Mouse (Mus musculus) G1E (cell line): Measurements from ENCODE around the gene Nudt6. TPM values are rescaled to one million over a fixed set of nuclear protein-coding genes. Genes with fewer than 3 reads are reported as not detected.

Source experiments
- ATAC-seq: 2 replicates; pipeline ENCODE4 v1.8.0; 2016; ENCODE audit warnings: mild to moderate bottlenecking; ENCODE audit not compliant: insufficient number of reproducible peaks, poor library complexity, low FRiP score, severe bottlenecking; ENCODE audit errors: extremely low read depth
- DNase-seq: peaks from one replicate; pipeline ENCODE4 v3.0.0; 2012; ENCODE audit warnings: low spot score
- H3K27me3 ChIP-seq: 2 replicates; pipeline ENCODE4 v1.6.1; 2012; ENCODE audit warnings: mild to moderate bottlenecking, low read length, inconsistent platforms; ENCODE audit not compliant: insufficient read depth
- H3K36me3 ChIP-seq: replicated peaks from 2 replicates; pipeline ENCODE3; 2012; ENCODE audit warnings: mild to moderate bottlenecking, inconsistent platforms
- H3K4me1 ChIP-seq: 2 replicates; pipeline ENCODE4 v1.6.1; 2012; ENCODE audit warnings: low read depth, low read length, inconsistent platforms, mixed read lengths; ENCODE audit not compliant: insufficient read depth
- H3K4me3 ChIP-seq: 2 replicates; pipeline ENCODE4 v1.5.1; 2012; ENCODE audit warnings: low read depth, mild to moderate bottlenecking, inconsistent platforms, low read length, moderate library complexity, mixed read lengths
- H3K9me3 ChIP-seq: replicated peaks from 2 replicates; pipeline ENCODE4 v1.6.1; 2012; ENCODE audit warnings: inconsistent platforms
- CTCF ChIP-seq: IDR thresholded peaks from 2 replicates; pipeline ENCODE4 v1.5.1; 2012; ENCODE audit warnings: low read depth, low read length, inconsistent platforms, mixed read lengths
- GATA1 ChIP-seq: IDR thresholded peaks from 2 replicates; pipeline ENCODE4 v1.6.1; 2012; ENCODE audit warnings: borderline replicate concordance, low read length, inconsistent platforms, mixed read lengths
- GATA2 ChIP-seq: IDR thresholded peaks from 2 replicates; pipeline ENCODE4 v1.6.1; 2012; ENCODE audit warnings: low read depth, low read length, inconsistent platforms, borderline replicate concordance
- POLR2AphosphoS5 ChIP-seq: IDR thresholded peaks from 2 replicates; pipeline ENCODE4 v1.6.1; 2012; ENCODE audit warnings: low read depth, low read length, inconsistent platforms; ENCODE audit not compliant: insufficient replicate concordance
- TAL1 ChIP-seq: conservative IDR thresholded peaks from 2 replicates; pipeline ENCODE4 v1.6.1; 2012; ENCODE audit warnings: low read depth, low read length, inconsistent platforms, mixed read lengths
- polyA plus RNA-seq: library from polyadenylated mRNA; stranded (reverse); fragments of >175 nt; gene quantifications from 2 replicates; pipeline ENCODE4 v1.2.3, GENCODE M21; 2012
- total RNA-seq, 2 experiments: library from RNA; stranded (forward) in 1 of 2; stranded (reverse) in 1 of 2; fragments of 200-1000 nt in 1 of 2; fragments of >200 nt in 1 of 2; fragmentation: Nextera tagmentation in 1 of 2; gene quantifications; 2 replicates each; pipeline ENCODE4 v1.2.3; 2014 to 2017

Gene Nudt6
- total and polyA plus RNA-seq, 3 experiments: 10.6 to 12.4 (median 11.5) TPM

DNA sequence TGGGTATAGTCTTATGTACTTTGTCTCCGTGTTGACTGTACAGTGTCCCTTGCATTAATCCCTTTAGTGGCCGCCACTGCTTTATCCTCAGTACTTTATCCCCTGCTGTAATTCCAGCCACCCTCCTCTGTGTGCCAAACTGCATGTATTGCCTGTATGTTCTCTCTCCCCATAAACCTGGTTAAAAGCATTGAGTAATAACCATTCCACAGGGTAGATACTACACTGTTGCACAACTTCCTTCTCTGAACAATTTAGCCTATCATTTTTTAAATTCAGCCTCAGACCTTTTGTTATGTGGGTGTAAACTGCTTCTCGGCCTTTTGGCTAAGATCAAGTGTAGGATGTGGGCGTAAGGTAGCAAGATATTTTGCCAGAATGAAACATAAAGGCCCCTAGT lies 54.9 kb downstream of the Nudt6 start:
- Histone ChIP-seq H3K27me3 (peaks cover 5% of the 10 kb centered on the region), H3K4me1 (peaks cover 14% of the 10 kb centered on the region), H3K4me3 (no peak overlapping the region), H3K9me3 (no peaks in the 10 kb centered on the region), H3K36me3 (no peaks in the 10 kb centered on the region)
- DNase-seq: no peak
- ATAC-seq: no peak
- TF ChIP-seq TAL1: no peak
- no peak for TF ChIP-seq CTCF
- TF ChIP-seq GATA1: no peak
- no peak for TF ChIP-seq GATA2
- no peak for TF ChIP-seq POLR2AphosphoS5

DNA sequence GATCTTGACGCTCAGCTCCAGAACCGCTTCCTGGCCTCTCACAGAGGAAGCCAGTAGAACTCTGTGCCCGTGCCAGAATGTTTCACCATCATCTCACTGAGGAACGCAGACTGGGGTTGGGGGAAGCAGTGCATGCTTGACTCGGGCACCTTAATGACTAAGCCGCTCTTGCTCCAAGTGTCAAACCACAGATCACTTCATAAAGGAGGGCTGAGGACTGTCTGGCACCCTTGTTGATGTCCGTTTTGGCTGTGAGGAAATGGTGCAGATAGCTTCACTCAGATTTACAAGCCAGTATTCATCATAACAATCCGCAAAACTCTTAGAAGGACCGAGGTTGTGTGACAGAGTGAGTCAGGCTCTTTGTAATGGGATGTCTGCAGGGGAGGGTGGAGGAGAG lies 59.3 kb downstream of the Nudt6 start:
- H3K36me3 ChIP-seq: no peaks in the 10 kb centered on the region
- no peaks in the 10 kb centered on the region for H3K9me3 ChIP-seq
- no peak overlapping the region for H3K4me3 ChIP-seq
- peaks cover 9% of the 10 kb centered on the region; the same call in 1 of the 2 replicates for H3K4me1 ChIP-seq
- no peak for ATAC-seq
- no peak for TF ChIP-seq GATA1
- no peak for TF ChIP-seq GATA2
- no peak for TF ChIP-seq TAL1
- no peak for TF ChIP-seq CTCF
- no peak for TF ChIP-seq POLR2AphosphoS5
- H3K27me3 ChIP-seq: peaks cover 23% of the 10 kb centered on the region
- DNase-seq: no peak

Other genes starting within 250 kb of the Nudt6 start
- not detected in 2 replicates for gene Il21, start 187.6 kb downstream of the Nudt6 start, total RNA-seq (2014; fragmentation: Nextera tagmentation)
- 0.22 and 0.23 TPM in 2 replicates for gene Il21, start 187.6 kb downstream of the Nudt6 start, total RNA-seq (2017)
- not detected in 2 replicates for gene Il21, start 187.6 kb downstream of the Nudt6 start, polyA plus RNA-seq
- gene Bbs12, start 107.7 kb downstream of the Nudt6 start, total RNA-seq (2014; fragmentation: Nextera tagmentation): 26.5 and 27.3 TPM in 2 replicates
- 25.3 and 31.6 TPM in 2 replicates for gene Bbs12, start 107.7 kb downstream of the Nudt6 start, total RNA-seq (2017)
- 0.51 and 0.52 TPM in 2 replicates for gene Bbs12, start 107.7 kb downstream of the Nudt6 start, polyA plus RNA-seq
- 18.2 and 26.3 TPM in 2 replicates for gene Cetn4, start 107.5 kb downstream of the Nudt6 start, total RNA-seq (2014; fragmentation: Nextera tagmentation)
- gene Cetn4, start 107.5 kb downstream of the Nudt6 start, total RNA-seq (2017): 14.8 and 15.7 TPM in 2 replicates
- gene Cetn4, start 107.5 kb downstream of the Nudt6 start, polyA plus RNA-seq: 6.3 TPM in 2 replicates
- 6.6 and 6.8 TPM in 2 replicates for gene Fgf2, start 71.9 kb downstream of the Nudt6 start, total RNA-seq (2014; fragmentation: Nextera tagmentation)
- gene Fgf2, start 71.9 kb downstream of the Nudt6 start, total RNA-seq (2017): 3.9 and 4.9 TPM in 2 replicates
- 0.37 and 0.95 TPM in 2 replicates for gene Fgf2, start 71.9 kb downstream of the Nudt6 start, polyA plus RNA-seq
- 56.8 and 66.8 TPM in 2 replicates for gene Spata5, start 315 bp downstream of the Nudt6 start, total RNA-seq (2014; fragmentation: Nextera tagmentation)
- gene Spata5, start 315 bp downstream of the Nudt6 start, total RNA-seq (2017): 175 and 176 TPM in 2 replicates
- 16.2 and 25.1 TPM in 2 replicates for gene Spata5, start 315 bp downstream of the Nudt6 start, polyA plus RNA-seq
- gene Spry1, start 219.7 kb upstream of the Nudt6 start, total RNA-seq (2014; fragmentation: Nextera tagmentation): 28.4 and 35.5 TPM in 2 replicates
- gene Spry1, start 219.7 kb upstream of the Nudt6 start, total RNA-seq (2017): 3.9 and 4.2 TPM in 2 replicates
- 4.8 and 5.7 TPM in 2 replicates for gene Spry1, start 219.7 kb upstream of the Nudt6 start, polyA plus RNA-seq